Mouse (Mus musculus) hindbrain, embryonic 12.5 days (tissue): Measurements from ENCODE around the gene Slc7a1. TPM values are rescaled to one million over a fixed set of nuclear protein-coding genes. Genes with fewer than 3 reads are reported as not detected.

ENCODE experiments used
- ATAC-seq: fragments of 200-750 bp; cut with Nextera tagmentation; 2 replicates; pipeline ENCODE4 v1.8.0; 2017; ENCODE audit warnings: moderate TSS enrichment; ENCODE audit not compliant: low FRiP score
- H3K27ac ChIP-seq: fragments of 300-500 bp; sonication (generic); 2 replicates; pipeline ENCODE4 v1.5.1; 2016; ENCODE audit warnings: mild to moderate bottlenecking
- H3K27me3 ChIP-seq: fragments of 300-500 bp; sonication (generic); 2 replicates; pipeline ENCODE4 v1.6.1; 2016; ENCODE audit warnings: mild to moderate bottlenecking
- H3K36me3 ChIP-seq: fragments of 300-500 bp; sonication (generic); 2 replicates; pipeline ENCODE4 v1.6.1; 2016; ENCODE audit warnings: mild to moderate bottlenecking
- H3K4me1 ChIP-seq: fragments of 300-500 bp; sonication (generic); 2 replicates; pipeline ENCODE4 v1.6.1; 2016
- H3K4me2 ChIP-seq: fragments of 300-500 bp; sonication (generic); replicated peaks from 2 replicates; pipeline ENCODE4 v1.6.1; 2016; ENCODE audit warnings: mild to moderate bottlenecking
- H3K4me3 ChIP-seq: fragments of 300-500 bp; sonication (generic); 2 replicates; pipeline ENCODE4 v1.5.1; 2016; ENCODE audit warnings: mild to moderate bottlenecking
- H3K9ac ChIP-seq: fragments of 300-500 bp; sonication (generic); 2 replicates; pipeline ENCODE4 v1.6.1; 2016; ENCODE audit warnings: mild to moderate bottlenecking, moderate library complexity
- H3K9me3 ChIP-seq: fragments of 300-500 bp; sonication (generic); replicated peaks from 2 replicates; pipeline ENCODE4 v1.6.1; 2016; ENCODE audit warnings: mild to moderate bottlenecking
- WGBS: fragments of 180-500 bp; shearing (Covaris S2); methylation state at CpG from one replicate; pipeline ENCODE4 v1.1.7; 2016; 5-methylcytosine and 5-hydroxymethylcytosine counted together
- polyA plus RNA-seq: library from polyadenylated mRNA; unstranded; fragments of >200 nt; fragmentation: Nextera tagmentation; extraction: Ambion mirVana; gene quantifications from 2 replicates; pipeline ENCODE4 v1.2.1, GENCODE M21; 2016

Slc7a1 gene
- polyA plus RNA-seq, 1 experiment from 2014 or later = 15.4 TPM

DNA sequence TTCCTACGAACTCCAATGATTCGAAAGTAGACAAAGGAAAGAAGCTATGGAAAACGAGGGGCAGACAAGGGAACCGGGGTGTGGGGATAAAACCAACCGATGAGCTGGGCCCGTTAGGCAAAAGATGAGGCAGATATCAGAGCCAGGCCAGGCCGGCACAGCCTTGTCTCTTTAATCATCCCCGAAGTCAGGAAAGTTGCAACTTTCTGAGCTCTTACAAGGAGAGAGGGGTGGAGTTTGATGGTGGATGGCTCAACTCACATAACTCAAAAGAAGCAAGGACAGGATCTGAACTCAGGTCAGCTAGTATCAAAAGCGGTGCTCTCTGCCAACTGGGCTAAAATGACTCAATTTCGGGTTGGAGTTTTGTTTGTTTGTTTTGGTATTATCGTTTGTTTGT, 40.6 kb downstream of the Slc7a1 start:
- 92% methylated on average over 11 of the region's 11 CpGs for WGBS
- Histone ChIP-seq H3K9ac (no peak overlapping the region), H3K4me2 (no peak overlapping the region), H3K4me1 (0 out of 2 replicates have a peak, but pooled peaks cover 4% of the 10 kb centered on the region), H3K27me3 (no peaks in the 10 kb centered on the region), H3K36me3 (no peaks in the 10 kb centered on the region), H3K4me3 (no peak overlapping the region), H3K9me3 (no peaks in the 10 kb centered on the region), H3K27ac (no peak overlapping the region)
- ATAC-seq = no peak

DNA sequence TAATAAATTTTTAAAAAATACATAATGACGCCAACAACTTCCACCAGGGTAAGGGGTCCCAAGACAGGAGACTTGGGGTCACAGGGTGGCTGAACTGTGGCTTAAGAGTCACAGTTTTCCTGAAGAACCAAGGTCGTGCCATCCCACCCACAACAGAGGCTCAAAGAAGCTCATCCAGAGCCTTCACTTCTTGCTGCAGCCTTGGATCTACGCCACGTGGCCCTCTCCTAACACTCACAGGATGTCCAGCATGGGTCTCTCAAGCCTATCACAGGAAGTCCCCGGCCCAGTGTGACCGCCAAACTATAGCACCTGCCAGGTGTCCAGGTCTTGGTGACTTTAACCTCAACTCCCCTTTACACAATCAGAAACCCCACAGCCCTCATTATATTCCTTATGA, 42.5 kb downstream of the Slc7a1 start:
- Histone ChIP-seq H3K4me1 (0 out of 2 replicates have a peak, but pooled peaks cover 3% of the 10 kb centered on the region), H3K36me3 (no peaks in the 10 kb centered on the region), H3K4me2 (no peak overlapping the region), H3K9me3 (no peaks in the 10 kb centered on the region), H3K4me3 (no peak overlapping the region), H3K9ac (no peak overlapping the region), H3K27ac (no peak overlapping the region), H3K27me3 (no peaks in the 10 kb centered on the region)
- no peak for ATAC-seq
- WGBS = 96% methylated on average over 6 of the region's 6 CpGs

DNA sequence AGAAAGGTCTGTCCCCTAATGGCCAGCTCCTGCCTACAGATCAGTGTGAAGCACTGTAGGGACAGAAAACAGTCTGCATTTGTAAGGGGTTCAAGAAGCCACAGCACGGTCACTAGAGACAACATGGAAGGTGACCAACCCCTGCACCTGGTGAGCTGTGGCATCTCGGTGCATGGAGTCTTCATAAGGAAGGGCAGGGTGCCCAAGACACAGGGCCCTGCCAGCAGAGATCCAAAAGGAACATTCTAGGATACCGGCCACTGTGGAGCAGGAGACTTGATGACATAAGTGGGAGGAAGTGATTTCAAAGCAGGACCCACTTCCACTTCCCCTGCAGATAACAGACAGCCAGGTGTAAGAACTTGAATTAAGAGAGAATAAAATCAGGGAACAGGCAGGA, 43.9 kb downstream of the Slc7a1 start:
- Histone ChIP-seq H3K27ac (no peak overlapping the region), H3K9ac (no peak overlapping the region), H3K4me3 (no peak overlapping the region), H3K36me3 (no peaks in the 10 kb centered on the region), H3K4me1 (0 out of 2 replicates have a peak, but pooled peaks cover 3% of the 10 kb centered on the region), H3K27me3 (no peaks in the 10 kb centered on the region), H3K9me3 (no peaks in the 10 kb centered on the region), H3K4me2 (no peak overlapping the region)
- WGBS = 87% methylated on average over 3 of the region's 3 CpGs
- no peak for ATAC-seq

DNA sequence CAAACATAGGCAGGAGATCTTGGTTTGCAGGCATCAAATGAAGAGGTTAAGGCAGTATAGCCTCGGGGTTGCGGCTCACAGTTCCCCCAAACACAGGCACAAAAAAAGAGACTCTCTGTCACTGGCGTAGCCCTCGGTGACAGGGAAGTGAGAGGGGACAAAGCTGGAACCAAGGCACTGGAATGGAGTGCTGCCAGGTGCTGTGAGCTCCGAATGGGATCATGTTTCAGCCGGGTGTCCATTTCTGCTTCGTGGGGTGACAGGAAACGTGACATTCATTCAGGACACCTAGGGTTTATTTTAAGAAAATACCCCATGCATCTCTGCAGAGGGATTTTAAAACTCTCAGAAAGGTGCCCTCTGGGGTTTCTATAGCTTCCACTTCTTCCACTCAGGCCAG, 45.2 kb downstream of the Slc7a1 start:
- ATAC-seq = no peak
- no peak overlapping the region for H3K4me2 ChIP-seq

DNA sequence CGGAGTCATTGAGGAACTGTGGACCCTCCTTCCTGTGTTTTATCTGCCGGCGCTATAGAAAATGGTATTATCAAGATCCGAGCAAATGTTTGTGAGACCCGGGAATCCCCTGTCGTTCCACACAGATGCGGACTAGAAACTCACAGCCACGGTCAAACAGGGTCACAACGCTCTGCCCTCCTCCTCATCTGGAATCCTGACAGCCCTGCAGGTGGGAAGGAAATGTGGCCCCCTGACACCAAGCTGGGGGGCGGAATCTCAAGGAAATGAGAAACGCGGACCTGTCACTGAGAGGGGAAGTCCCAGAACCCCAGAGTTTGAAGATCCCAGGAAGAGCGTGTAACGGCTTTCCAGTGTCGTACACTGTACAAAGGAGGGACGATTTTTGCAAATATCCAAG, 46.3 kb downstream of the Slc7a1 start:
- Histone ChIP-seq H3K36me3 (no peaks in the 10 kb centered on the region), H3K9me3 (no peaks in the 10 kb centered on the region), H3K4me3 (no peak overlapping the region), H3K9ac (no peak overlapping the region), H3K4me1 (peaks cover 12% of the 10 kb centered on the region; the same call in 1 of the 2 replicates), H3K4me2 (no peak overlapping the region), H3K27ac (no peak overlapping the region), H3K27me3 (no peaks in the 10 kb centered on the region)
- ATAC-seq = no peak
- 78% methylated on average over 16 of the region's 16 CpGs for WGBS

More for the DNA sequence above, 45.2 kb downstream of the Slc7a1 start:
- H3K27me3 ChIP-seq = no peaks in the 10 kb centered on the region
- H3K36me3 ChIP-seq = no peaks in the 10 kb centered on the region
- H3K27ac ChIP-seq = no peak overlapping the region
- H3K9ac ChIP-seq = no peak overlapping the region
- no peaks in the 10 kb centered on the region for H3K9me3 ChIP-seq
- H3K4me1 ChIP-seq = 0 out of 2 replicates have a peak, but pooled peaks cover 8% of the 10 kb centered on the region
- H3K4me3 ChIP-seq = no peak overlapping the region
- WGBS = 66% methylated on average over 8 of the region's 8 CpGs

DNA sequence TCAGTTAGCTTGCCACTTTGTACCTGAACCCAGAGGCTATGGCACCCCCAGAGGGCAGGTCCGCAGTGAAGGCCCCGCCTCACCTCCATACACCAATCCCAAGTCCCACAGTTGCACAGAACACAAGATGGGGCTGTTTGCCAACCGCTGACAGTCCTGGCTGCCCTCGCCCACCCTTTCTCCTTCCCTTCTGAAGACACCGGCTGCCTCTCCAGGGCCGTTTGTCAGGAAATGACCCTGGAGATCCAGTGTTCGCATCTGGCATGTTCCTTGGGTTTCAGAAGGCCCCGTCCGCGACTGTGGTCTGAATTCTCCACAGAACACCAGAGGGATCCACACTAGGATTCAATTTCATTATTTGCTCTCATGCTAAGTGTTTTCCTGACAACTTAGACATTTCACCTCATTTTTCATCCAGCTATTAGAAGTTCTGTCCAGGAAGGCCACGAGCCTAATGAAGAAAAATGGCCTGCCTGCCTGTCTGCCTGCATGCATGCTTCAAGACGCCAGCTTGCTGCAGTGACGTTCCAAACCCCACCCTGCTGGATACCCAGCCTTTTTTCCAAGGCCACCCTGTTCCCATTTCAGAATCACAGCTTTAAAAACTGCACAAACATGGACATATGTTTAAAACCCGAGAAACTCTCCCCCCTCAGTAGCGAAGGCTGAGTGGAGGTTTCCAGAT, 50.2 kb downstream of the Slc7a1 start:
- H3K9me3 ChIP-seq = no peaks in the 10 kb centered on the region
- H3K4me1 ChIP-seq = peaks cover 17% of the 10 kb centered on the region; the same call in 1 of the 2 replicates
- H3K27me3 ChIP-seq = no peaks in the 10 kb centered on the region
- peak overlapping the region; percentile 60 for H3K27ac ChIP-seq
- 60% methylated on average over 15 of the region's 15 CpGs for WGBS
- no peak overlapping the region for H3K4me2 ChIP-seq
- H3K9ac ChIP-seq = no peak overlapping the region
- no peaks in the 10 kb centered on the region for H3K36me3 ChIP-seq
- no peak overlapping the region for H3K4me3 ChIP-seq
- peak; percentile 61; the same call in 1 of the 2 replicates for ATAC-seq

DNA sequence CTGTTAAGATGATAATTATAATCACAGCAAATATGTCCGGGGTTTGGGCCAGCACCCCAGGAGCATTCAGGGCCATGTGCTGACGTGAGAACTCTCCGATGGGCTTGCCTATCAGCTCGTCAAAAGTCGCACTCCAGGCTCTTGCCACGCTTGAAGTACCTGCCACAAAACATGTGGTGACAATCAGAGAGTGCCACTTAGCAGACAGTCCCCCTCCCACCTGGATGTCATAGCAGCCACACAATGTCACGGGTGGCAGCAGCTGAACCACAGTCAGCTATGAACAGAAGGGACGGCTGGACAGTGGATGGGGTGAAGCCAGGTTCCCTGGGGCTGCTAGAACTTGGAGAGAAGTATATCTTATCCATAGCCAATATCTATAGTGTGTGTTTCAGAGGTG, 51.6 kb downstream of the Slc7a1 start:
- Histone ChIP-seq H3K27ac (no peak overlapping the region), H3K36me3 (no peaks in the 10 kb centered on the region), H3K4me3 (no peak overlapping the region), H3K9me3 (no peaks in the 10 kb centered on the region), H3K27me3 (no peaks in the 10 kb centered on the region), H3K9ac (no peak overlapping the region), H3K4me2 (no peak overlapping the region), H3K4me1 (peaks cover 17% of the 10 kb centered on the region; the same call in 1 of the 2 replicates)
- 59% methylated on average over 8 of the region's 8 CpGs for WGBS
- no peak for ATAC-seq

DNA sequence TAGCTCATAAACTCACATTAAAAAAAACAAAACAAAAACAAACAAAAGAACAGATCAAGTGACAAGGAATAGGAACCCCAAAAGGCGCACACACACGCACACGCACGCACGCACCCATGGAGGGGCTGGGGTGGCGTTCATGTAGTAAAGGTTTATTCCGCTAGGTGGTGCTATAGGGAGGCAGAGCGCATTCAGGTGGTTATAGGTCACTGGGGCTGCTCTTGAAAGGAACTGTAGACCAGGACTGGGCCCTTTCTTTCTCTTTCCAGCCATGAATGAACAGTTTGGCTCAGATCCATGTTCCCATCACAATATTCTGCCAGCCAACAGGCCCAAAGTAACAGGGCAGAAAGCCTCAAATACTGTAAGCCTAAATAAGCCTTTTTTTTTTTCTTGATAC, 53.2 kb downstream of the Slc7a1 start:
- H3K4me1 ChIP-seq = peaks cover 28% of the 10 kb centered on the region
- ATAC-seq = no peak
- H3K36me3 ChIP-seq = no peaks in the 10 kb centered on the region
- no peaks in the 10 kb centered on the region for H3K9me3 ChIP-seq
- 79% methylated on average over 8 of the region's 8 CpGs for WGBS
- H3K27ac ChIP-seq = no peak overlapping the region
- no peak overlapping the region for H3K9ac ChIP-seq
- H3K27me3 ChIP-seq = no peaks in the 10 kb centered on the region
- no peak overlapping the region for H3K4me2 ChIP-seq
- H3K4me3 ChIP-seq = no peak overlapping the region

DNA sequence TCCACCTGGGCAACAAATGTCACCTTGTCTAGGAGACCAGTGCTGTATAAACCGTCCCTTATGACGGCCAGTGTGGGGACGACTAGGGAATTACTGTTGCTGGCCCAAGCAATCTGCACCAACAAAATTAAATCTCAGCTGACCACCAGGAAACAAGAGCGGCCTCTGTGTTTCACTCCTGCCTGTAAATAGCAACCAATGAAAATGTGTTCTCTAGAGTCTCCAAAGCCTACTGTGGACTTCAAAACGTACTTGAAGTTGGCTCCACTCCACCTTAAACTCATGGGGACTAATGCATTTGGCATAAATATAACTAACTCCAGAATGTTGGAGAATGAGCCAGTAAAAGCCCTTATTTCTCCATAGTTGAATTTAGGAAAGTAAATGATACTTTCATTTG, 55.3 kb downstream of the Slc7a1 start:
- WGBS = 87% methylated on average over 5 of the region's 5 CpGs
- peaks cover 22% of the 10 kb centered on the region for H3K4me1 ChIP-seq
- H3K4me3 ChIP-seq = no peak overlapping the region
- no peak overlapping the region for H3K4me2 ChIP-seq
- H3K9me3 ChIP-seq = no peaks in the 10 kb centered on the region
- no peak overlapping the region for H3K9ac ChIP-seq
- H3K36me3 ChIP-seq = no peaks in the 10 kb centered on the region
- no peaks in the 10 kb centered on the region for H3K27me3 ChIP-seq
- no peak for ATAC-seq
- no peak overlapping the region for H3K27ac ChIP-seq

DNA sequence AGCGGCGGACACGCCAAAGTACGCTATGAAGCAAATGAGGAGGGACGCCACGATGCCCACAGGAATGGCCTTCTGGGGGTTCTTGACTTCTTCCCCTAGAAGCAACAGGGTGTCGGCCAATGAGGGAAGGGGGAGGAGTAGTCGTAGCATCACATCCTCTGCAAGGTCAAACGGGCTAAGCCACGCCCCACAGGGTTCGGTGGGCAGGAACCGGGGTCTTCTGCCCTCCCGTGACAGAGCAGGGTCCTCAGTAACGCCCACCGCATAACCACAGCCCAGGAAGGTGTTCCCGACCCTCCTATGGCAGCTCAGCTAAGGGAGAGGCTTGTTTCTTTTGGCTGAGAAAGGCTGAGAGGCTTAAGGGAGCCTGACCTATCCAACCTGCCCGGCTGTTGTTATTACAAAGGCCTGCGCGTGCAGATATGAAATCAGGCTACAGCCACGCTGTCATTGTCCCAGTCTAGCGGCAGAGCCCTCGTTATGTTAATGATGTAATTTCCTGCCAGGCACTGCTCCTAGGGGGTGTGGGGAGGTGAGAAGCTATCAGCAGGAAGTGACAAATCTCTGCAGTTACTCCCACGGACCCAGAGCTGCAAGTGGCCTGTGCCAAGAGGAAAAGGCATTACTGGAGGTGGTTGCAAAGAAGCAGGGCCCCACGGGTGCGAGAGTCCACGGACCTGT, 57.5 kb downstream of the Slc7a1 start:
- H3K4me3 ChIP-seq = peak overlapping the region; percentile 8; the same call in 1 of the 2 replicates
- peak overlapping the region; percentile 44 for H3K4me2 ChIP-seq
- no peaks in the 10 kb centered on the region for H3K27me3 ChIP-seq
- ATAC-seq = peak; percentile 64
- H3K27ac ChIP-seq = peak overlapping the region; percentile 61
- no peaks in the 10 kb centered on the region for H3K36me3 ChIP-seq
- peaks cover 13% of the 10 kb centered on the region for H3K4me1 ChIP-seq
- H3K9ac ChIP-seq = no peak overlapping the region
- no peaks in the 10 kb centered on the region for H3K9me3 ChIP-seq
- 42% methylated on average over 26 of the region's 26 CpGs for WGBS

DNA sequence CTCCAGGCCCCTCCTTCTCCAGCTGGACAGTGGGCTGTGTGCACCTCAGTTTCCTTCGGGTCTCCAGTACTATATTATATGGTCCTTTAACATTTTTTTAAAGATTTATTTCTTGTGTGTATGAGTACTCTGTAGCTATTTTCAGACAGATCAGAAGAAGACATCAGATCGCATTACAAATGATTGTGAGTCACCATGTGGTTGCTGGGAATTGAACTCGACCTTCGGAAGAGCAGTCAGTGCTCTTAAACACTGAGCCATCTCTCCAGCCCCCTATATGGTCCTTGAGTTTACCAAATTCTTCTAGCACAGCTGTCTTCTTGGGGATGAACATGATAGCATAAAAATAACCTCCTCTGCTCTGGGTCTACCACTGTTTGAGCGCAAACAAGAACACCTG, 60.6 kb downstream of the Slc7a1 start:
- Histone ChIP-seq H3K4me3 (no peak overlapping the region), H3K4me2 (no peak overlapping the region), H3K36me3 (0 out of 2 replicates have a peak, but pooled peaks cover 3% of the 10 kb centered on the region), H3K4me1 (peaks cover 13% of the 10 kb centered on the region), H3K9me3 (no peaks in the 10 kb centered on the region), H3K27ac (no peak overlapping the region), H3K27me3 (no peaks in the 10 kb centered on the region), H3K9ac (no peak overlapping the region)
- no peak for ATAC-seq
- WGBS = 94% methylated on average over 5 of the region's 5 CpGs

DNA sequence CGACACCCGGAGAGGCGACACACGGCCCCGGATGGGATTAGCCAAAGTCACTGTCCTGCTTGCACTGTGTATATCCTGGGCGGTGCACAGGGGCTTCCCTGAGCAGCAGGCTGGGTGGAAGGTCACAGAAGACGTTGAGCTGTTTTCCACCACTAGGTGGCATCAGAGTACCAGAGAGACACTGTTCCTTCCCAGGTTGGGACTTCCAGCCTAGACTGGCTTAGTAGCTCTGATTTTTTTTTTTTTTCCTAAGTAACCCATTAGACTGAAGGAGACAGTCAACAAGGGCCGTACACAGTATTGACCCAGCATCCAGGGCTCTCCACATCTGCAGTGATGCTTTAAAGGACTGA, 67.1 kb downstream of the Slc7a1 start:
- peak; percentile 63 for ATAC-seq
- Histone ChIP-seq H3K27ac (no peak overlapping the region), H3K9ac (no peak overlapping the region), H3K4me3 (no peak overlapping the region), H3K4me2 (no peak overlapping the region), H3K27me3 (no peaks in the 10 kb centered on the region), H3K9me3 (no peaks in the 10 kb centered on the region), H3K36me3 (0 out of 2 replicates have a peak, but pooled peaks cover 3% of the 10 kb centered on the region), H3K4me1 (0 out of 2 replicates have a peak, but pooled peaks cover 5% of the 10 kb centered on the region)
- 37% methylated on average over 8 of the region's 8 CpGs for WGBS
